Mouse (Mus musculus): ENCODE data around the gene Shoc2.

GRCm38 (mm10) chr19:53925338-53925751 is 18.8 kb upstream of the Shoc2 start:
- TF ChIP-seq CTCF (IDR thresholded peaks at IDR 0.05; ENCODE audit: low read depth) = peak; percentile 59
- no peak for TF ChIP-seq EP300 (optimal IDR thresholded peaks at IDR 0.05)
